Mouse (Mus musculus): ENCODE data around the gene Xcr1. TPM values are rescaled to one million over a fixed set of nuclear protein-coding genes. Genes with fewer than 3 reads are reported as not detected.

Xcr1 gene
- polyA plus RNA-seq, 1 experiment from 2014 or later, result 0.04 TPM

GRCm38 (mm10) chr9:123802896-123803295 lies 58.9 kb downstream of the Xcr1 start:
- no peaks in the 10 kb centered on the region for H3K27me3 ChIP-seq (replicated peaks; ENCODE audit: control insufficient read depth, insufficient read depth, low read length)
- H3K4me3 ChIP-seq (ENCODE audit: low read length), result no peak overlapping the region
- no peaks in the 10 kb centered on the region for H3K36me3 ChIP-seq (ENCODE audit: control insufficient read depth, insufficient read depth, low read length)
- ATAC-seq, result no peak
- no peak overlapping the region for H3K4me2 ChIP-seq (ENCODE audit: low read length)
- H3K9ac ChIP-seq (ENCODE audit: low read depth, low read length), result no peak overlapping the region
- H3K4me1 ChIP-seq (ENCODE audit: control insufficient read depth, insufficient read depth, low read depth, low read length), result no peaks in the 10 kb centered on the region
- no peaks in the 10 kb centered on the region for H3K9me3 ChIP-seq (ENCODE audit: control insufficient read depth, low read length)
- H3K27ac ChIP-seq (ENCODE audit: low read depth, low read length), result no peak overlapping the region

GRCm38 (mm10) chr9:123802421-123802820 lies 59.4 kb downstream of the Xcr1 start:
- no peaks in the 10 kb centered on the region for H3K4me1 ChIP-seq (ENCODE audit: control insufficient read depth, insufficient read depth, low read depth, low read length)
- no peak overlapping the region for H3K4me2 ChIP-seq (ENCODE audit: low read length)
- whole genome bisulfite sequencing, result 96% methylated on average over 2 of the region's 2 CpGs
- H3K4me3 ChIP-seq (ENCODE audit: low read length), result no peak overlapping the region
- ATAC-seq, result no peak
- no peaks in the 10 kb centered on the region for H3K27me3 ChIP-seq (replicated peaks; ENCODE audit: control insufficient read depth, insufficient read depth, low read length)
- no peak overlapping the region for H3K27ac ChIP-seq (ENCODE audit: low read depth, low read length)
- H3K9ac ChIP-seq (ENCODE audit: low read depth, low read length), result no peak overlapping the region
- no peaks in the 10 kb centered on the region for H3K9me3 ChIP-seq (ENCODE audit: control insufficient read depth, low read length)
- H3K36me3 ChIP-seq (ENCODE audit: control insufficient read depth, insufficient read depth, low read length), result no peaks in the 10 kb centered on the region

Other genes with a start within 250 kb of the Xcr1 start
- gene Slc6a20b, start 229.5 kb downstream of the Xcr1 start, polyA plus RNA-seq (2015; fragmentation: Nextera tagmentation; extraction: Ambion mirVana), result 0.35 and 0.39 TPM in 2 replicates
- 0.44 and 0.46 TPM in 2 replicates for gene Ccr9, start 183.6 kb downstream of the Xcr1 start, polyA plus RNA-seq (2015; fragmentation: Nextera tagmentation; extraction: Ambion mirVana)
- gene Slc6a20a, start 183.1 kb downstream of the Xcr1 start, polyA plus RNA-seq (2015; fragmentation: Nextera tagmentation; extraction: Ambion mirVana), result 16.4 and 18.7 TPM in 2 replicates
- 42.6 and 45.2 TPM in 2 replicates for gene Lztfl1, start 144.3 kb downstream of the Xcr1 start, polyA plus RNA-seq (2015; fragmentation: Nextera tagmentation; extraction: Ambion mirVana)
- gene Cxcr6, start 55.6 kb downstream of the Xcr1 start, polyA plus RNA-seq (2015; fragmentation: Nextera tagmentation; extraction: Ambion mirVana), result 0.07 and 0.18 TPM in 2 replicates
- 14.7 and 17.0 TPM in 2 replicates for gene Fyco1, start 10.1 kb downstream of the Xcr1 start, polyA plus RNA-seq (2015; fragmentation: Nextera tagmentation; extraction: Ambion mirVana)
- 0.70 and 0.76 TPM in 2 replicates for gene Ccr1, start 106.7 kb upstream of the Xcr1 start, polyA plus RNA-seq (2015; fragmentation: Nextera tagmentation; extraction: Ambion mirVana)
- not detected in 2 replicates for gene Ccr1l1, start 116.4 kb upstream of the Xcr1 start, polyA plus RNA-seq (2015; fragmentation: Nextera tagmentation; extraction: Ambion mirVana)
- not detected in 2 replicates for gene Ccr3, start 159.9 kb upstream of the Xcr1 start, polyA plus RNA-seq (2015; fragmentation: Nextera tagmentation; extraction: Ambion mirVana)
- gene Ccr2, start 239.9 kb upstream of the Xcr1 start, polyA plus RNA-seq (2015; fragmentation: Nextera tagmentation; extraction: Ambion mirVana), result 0.18 and 0.42 TPM in 2 replicates

All from hindbrain, embryonic 16.5 days (tissue).